7 mouse cellular contexts compared by ENCODE assay signal in genomic region chr5:64969861-64970771, GRCm38 (mm10). TPM values are rescaled to one million over a fixed set of nuclear protein-coding genes. Genes with fewer than 3 reads are reported as not detected.
A peak's percentile ranks its signal among the peaks of the same experiment; 100 is the strongest.
DNase-seq lines count a peak whose midpoint lies in the region; ATAC-seq and TF ChIP-seq lines count a peak whose summit lies in the region.

TSS of gene Fam114a1 (plus strand) at chr5:64970071.

- in situ Hi-C loops in Patski (cut with MboI; ENCODE audit: low pct_unique_long_range_greater_than_20kb), result loop anchor here (10.0 kb wide), 1 partner anchor 465 kb away; no protein-coding TSS in a partner anchor

- H3K27me3 ChIP-seq in Patski, result no peaks in the 10 kb centered on the region
- H3K27me3 ChIP-seq in hindbrain, embryonic 16.5 days (replicated peaks; ENCODE audit: control insufficient read depth, insufficient read depth, low read length), result 0 out of 2 replicates have a peak, but pooled peaks cover 5% of the 10 kb centered on the region
- H3K27me3 ChIP-seq in limb, embryonic 14.5 days (ENCODE audit: control insufficient read depth, insufficient read depth, low read length), result no peaks in the 10 kb centered on the region
- H3K27me3 ChIP-seq in midbrain, embryonic 14.5 days (ENCODE audit: control insufficient read depth, insufficient read depth, low read length), result peaks cover 21% of the 10 kb centered on the region

- H3K4me3 ChIP-seq in hindbrain, embryonic 16.5 days (ENCODE audit: low read length), result peak within 1 kb of the TSS; percentile 67
- H3K4me3 ChIP-seq in limb, embryonic 14.5 days (replicated peaks; ENCODE audit: low read length), result peak within 1 kb of the TSS; percentile 73
- H3K4me3 ChIP-seq in midbrain, embryonic 14.5 days (replicated peaks; ENCODE audit: low read depth, low read length), result peak within 1 kb of the TSS; percentile 54

- no peak; the same call in 1 of the 2 replicates for TF ChIP-seq POLR2A in limb, embryonic 14.5 days (IDR thresholded peaks at IDR 0.05; ENCODE audit: borderline replicate concordance, extremely low read depth, insufficient read depth, insufficient read length)

- H3K27ac ChIP-seq in hindbrain, embryonic 16.5 days (ENCODE audit: low read depth, low read length), result peak within 1 kb of the TSS; percentile 29; the same call in 1 of the 2 replicates
- H3K27ac ChIP-seq in limb, embryonic 14.5 days (replicated peaks; ENCODE audit: low read depth, low read length), result peak within 1 kb of the TSS; percentile 86
- no peak within 1 kb of the TSS for H3K27ac ChIP-seq in midbrain, embryonic 14.5 days (replicated peaks; ENCODE audit: low read depth, low read length)

- 1% methylated on average over 53 of the region's 68 CpGs for WGBS in hindbrain, embryonic 16.5 days
- WGBS in limb, embryonic 14.5 days, result 3% methylated on average over 49 of the region's 68 CpGs
- 1% methylated on average over 68 of the region's 68 CpGs for WGBS in midbrain, embryonic 14.5 days

- no peak for TF ChIP-seq CTCF in Patski (IDR thresholded peaks at IDR 0.05)

- CTCF ChIA-PET in Patski (lab: Charles Lee), result interaction anchor here (1.0 to 1.2 kb wide), 2 partner anchors 16 to 21 kb away, joined by 3 read pairs; no protein-coding TSS in a partner anchor

- H3K36me3 ChIP-seq in hindbrain, embryonic 16.5 days (ENCODE audit: control insufficient read depth, insufficient read depth, low read length), result no peaks in the 10 kb centered on the region
- peaks cover 5% of the 10 kb centered on the region for H3K36me3 ChIP-seq in limb, embryonic 14.5 days (ENCODE audit: control insufficient read depth, insufficient read depth, low read length)
- no peaks in the 10 kb centered on the region for H3K36me3 ChIP-seq in midbrain, embryonic 14.5 days (ENCODE audit: control insufficient read depth, insufficient read depth, low read length)

- H3K9ac ChIP-seq in hindbrain, embryonic 16.5 days (ENCODE audit: low read depth, low read length), result peak within 1 kb of the TSS; percentile 69
- H3K9ac ChIP-seq in limb, embryonic 14.5 days (ENCODE audit: low read depth, low read length, severe bottlenecking), result peak within 1 kb of the TSS; percentile 94
- peak within 1 kb of the TSS; percentile 58 for H3K9ac ChIP-seq in midbrain, embryonic 14.5 days (replicated peaks; ENCODE audit: low read length)

- POLR2A ChIA-PET in Patski (lab: Charles Lee), result interaction anchor here (0.6 to 1.6 kb wide), 3 partner anchors 10 to 19 kb away, joined by 3 to 7 read pairs (median 3); no protein-coding TSS in a partner anchor

- no peak for DNase-seq in Patski (ENCODE audit: low read depth, low spot score)
- peak; percentile 39 to 58 for DNase-seq in cerebellum, postnatal 10 days
- DNase-seq in gastrocnemius, postnatal 10 days, result peak; percentile 82
- peak; percentile 79 for DNase-seq in limb, embryonic 14.5 days (ENCODE audit: low spot score)
- DNase-seq in midbrain, embryonic 14.5 days, result peak; percentile 59
- peak; percentile 67 to 78 for DNase-seq in spleen, adult 18-20 months

- peak within 1 kb of the TSS; percentile 97 for H3K4me2 ChIP-seq in hindbrain, embryonic 16.5 days (ENCODE audit: low read length)
- peak within 1 kb of the TSS; percentile 67 for H3K4me2 ChIP-seq in limb, embryonic 14.5 days (replicated peaks; ENCODE audit: low read depth, low read length, severe bottlenecking)
- H3K4me2 ChIP-seq in midbrain, embryonic 14.5 days (ENCODE audit: low read length), result peak within 1 kb of the TSS; percentile 95

- peak; percentile 86 for ATAC-seq in Patski
- peak; percentile 72 for ATAC-seq in hindbrain, embryonic 16.5 days
- peak; percentile 88 for ATAC-seq in limb, embryonic 14.5 days (ENCODE audit: low FRiP score, low read depth)
- peak; percentile 55 for ATAC-seq in midbrain, embryonic 14.5 days (ENCODE audit: low FRiP score, low TSS enrichment)

- no peaks in the 10 kb centered on the region for H3K9me3 ChIP-seq in hindbrain, embryonic 16.5 days (ENCODE audit: control insufficient read depth, low read length)
- no peaks in the 10 kb centered on the region for H3K9me3 ChIP-seq in limb, embryonic 14.5 days (ENCODE audit: control insufficient read depth, low read length)
- no peaks in the 10 kb centered on the region for H3K9me3 ChIP-seq in midbrain, embryonic 14.5 days (ENCODE audit: control insufficient read depth, low read length)

- peaks cover 4% of the 10 kb centered on the region; the same call in 1 of the 2 replicates for H3K4me1 ChIP-seq in hindbrain, embryonic 16.5 days (ENCODE audit: control insufficient read depth, insufficient read depth, low read depth, low read length)
- 0 out of 2 replicates have a peak, but pooled peaks cover 6% of the 10 kb centered on the region for H3K4me1 ChIP-seq in limb, embryonic 14.5 days (ENCODE audit: control insufficient read depth, insufficient read depth, low read length)
- peaks cover 4% of the 10 kb centered on the region; the same call in 1 of the 2 replicates for H3K4me1 ChIP-seq in midbrain, embryonic 14.5 days (ENCODE audit: control insufficient read depth, insufficient read depth, low read length)

RNA-seq across cellular contexts. Expression of gene Fam114a1, which starts in this region (rescaled TPM):
- polyA plus RNA-seq in Patski (2021), result 29.7 TPM
- 10 to 100 TPM; 38.2 to 48.7 TPM for total RNA-seq in gastrocnemius, postnatal 10 days (2021)
- 9.6 and 11.5 TPM in 2 replicates for polyA plus RNA-seq in hindbrain, embryonic 16.5 days (2015; fragmentation: Nextera tagmentation; extraction: Ambion mirVana)
- polyA plus RNA-seq in limb, embryonic 14.5 days (2012; rRNA removed), result 69.6 and 71.7 TPM in 2 replicates
- polyA plus RNA-seq in limb, embryonic 14.5 days (2014; fragmentation: Nextera tagmentation; extraction: Ambion mirVana), result 51.7 and 52.9 TPM in 2 replicates
- polyA plus RNA-seq in midbrain, embryonic 14.5 days (2014; fragmentation: Nextera tagmentation; extraction: Ambion mirVana), result 1.6 and 6.2 TPM in 2 replicates
